Mouse (Mus musculus) heart, embryonic 14.5 days (tissue): Measurements from ENCODE around the gene Mark4. TPM values are rescaled to one million over a fixed set of nuclear protein-coding genes. Genes with fewer than 3 reads are reported as not detected.

Experiments
- ATAC-seq: fragments of 200-750 bp; cut with Nextera tagmentation; 2 replicates; pipeline ENCODE4 v1.8.0; 2017; ENCODE audit warnings: low read depth, moderate TSS enrichment; ENCODE audit not compliant: insufficient number of reproducible peaks, insufficient read depth, low FRiP score
- H3K27ac ChIP-seq, 2 experiments: fragments of 200-500 bp in 1 of 2; fragments of 300-500 bp in 1 of 2; sonication (generic) in 1 of 2; replicated peaks in 1 of 2; 2 replicates each; pipeline ENCODE4 v1.5.1; 2012 to 2014; ENCODE audit warnings: low read depth in 2 of 2, low read length in 2 of 2, control low read depth in 1 of 2, mild to moderate bottlenecking in 1 of 2, mixed read lengths in 1 of 2; ENCODE audit not compliant: control insufficient read depth in 1 of 2, insufficient read depth in 1 of 2
- H3K27me3 ChIP-seq: fragments of 300-500 bp; sonication (generic); 2 replicates; pipeline ENCODE4 v1.6.1; 2014; ENCODE audit warnings: mild to moderate bottlenecking, low read length, control low read depth; ENCODE audit not compliant: control insufficient read depth, insufficient read depth
- H3K36me3 ChIP-seq: fragments of 300-500 bp; sonication (generic); 2 replicates; pipeline ENCODE4 v1.6.1; 2014; ENCODE audit warnings: mild to moderate bottlenecking, control low read depth, low read length, mixed read lengths; ENCODE audit not compliant: control insufficient read depth, insufficient read depth
- H3K4me1 ChIP-seq, 2 experiments: fragments of 200-500 bp in 1 of 2; fragments of 300-500 bp in 1 of 2; sonication (generic) in 1 of 2; 2 replicates each; pipeline ENCODE4 v1.6.1; 2012 to 2014; ENCODE audit warnings: low read length in 2 of 2, control low read depth in 1 of 2, mixed read lengths in 1 of 2; ENCODE audit not compliant: control insufficient read depth in 2 of 2, insufficient read depth in 2 of 2
- H3K4me2 ChIP-seq: fragments of 300-500 bp; sonication (generic); 2 replicates; pipeline ENCODE4 v1.6.1; 2014; ENCODE audit warnings: mild to moderate bottlenecking, low read length
- H3K4me3 ChIP-seq, 2 experiments: fragments of 200-500 bp in 1 of 2; fragments of 300-500 bp in 1 of 2; sonication (generic) in 1 of 2; 2 replicates each; pipeline ENCODE4 v1.5.1; 2012 to 2014; ENCODE audit warnings: low read length in 2 of 2, mild to moderate bottlenecking in 2 of 2, control low read depth in 1 of 2, low read depth in 1 of 2, moderate library complexity in 1 of 2; ENCODE audit not compliant: control insufficient read depth in 1 of 2, insufficient read depth in 1 of 2
- H3K9ac ChIP-seq: fragments of 300-500 bp; sonication (generic); 2 replicates; pipeline ENCODE4 v1.6.1; 2014; ENCODE audit warnings: mild to moderate bottlenecking, low read length
- H3K9me3 ChIP-seq: fragments of 300-500 bp; sonication (generic); 2 replicates; pipeline ENCODE4 v1.6.1; 2016; ENCODE audit warnings: low read length, control low read depth; ENCODE audit not compliant: control insufficient read depth
- WGBS: fragments of 180-500 bp; shearing (Covaris S2); extraction: QIAGEN DNeasy Blood & Tissue Kit; methylation state at CpG from one replicate; pipeline ENCODE4 v1.1.7; 2014; 5-methylcytosine and 5-hydroxymethylcytosine counted together
- polyA plus RNA-seq: library from polyadenylated mRNA; unstranded; fragments of >200 nt; fragmentation: Nextera tagmentation; extraction: Ambion mirVana; gene quantifications from 2 replicates; pipeline ENCODE4 v1.2.1, GENCODE M21; 2014

The Mark4 gene
- polyA plus RNA-seq, 1 experiment from 2014 or later, result 10.5 TPM

DNA sequence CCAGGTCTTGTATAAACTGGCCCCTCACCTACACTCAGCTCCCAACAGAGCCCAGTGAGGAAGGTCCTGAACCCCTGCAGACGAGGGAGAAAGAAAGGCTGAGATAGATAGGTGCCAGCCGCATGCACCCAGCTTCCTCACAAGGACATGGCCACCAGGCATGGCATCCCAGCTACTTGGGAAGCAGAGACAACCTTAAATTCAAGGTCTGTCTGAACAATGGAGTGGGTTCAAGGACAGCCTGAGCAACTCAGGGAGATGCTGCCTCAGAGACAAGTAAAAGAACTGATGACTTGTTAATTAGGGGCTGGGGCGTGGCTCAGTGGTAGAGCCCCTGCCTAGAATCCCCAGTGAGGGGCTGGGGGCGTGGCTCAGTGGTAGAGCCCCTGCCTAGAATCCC lies 3.4 kb downstream of the Mark4 start:
- ATAC-seq, result no peak

DNA sequence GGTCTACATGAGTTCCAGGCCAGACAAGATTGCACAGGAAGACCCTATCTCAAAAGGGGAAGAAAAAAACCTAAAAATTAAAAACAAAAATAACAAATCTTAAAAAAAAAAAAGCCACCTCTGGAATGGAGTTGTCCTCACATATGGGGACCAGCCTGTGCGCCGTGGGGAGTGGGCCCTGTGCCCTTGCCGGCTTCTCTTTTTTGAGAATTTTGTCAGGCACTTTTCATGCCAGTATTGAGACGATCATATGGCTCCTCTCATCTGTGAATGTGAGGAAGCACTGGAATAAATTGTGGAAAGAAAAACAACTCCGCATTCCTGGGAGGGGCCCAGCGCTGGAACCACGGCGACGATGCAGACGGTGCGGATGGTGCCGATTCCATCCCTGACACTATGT lies 9.5 kb downstream of the Mark4 start:
- no peaks in the 10 kb centered on the region for H3K9me3 ChIP-seq
- no peak overlapping the region for H3K4me2 ChIP-seq
- H3K27ac ChIP-seq, result no peak overlapping the region
- ATAC-seq, result no peak
- H3K36me3 ChIP-seq, result peaks cover 75% of the 10 kb centered on the region
- H3K4me3 ChIP-seq, result no peak overlapping the region
- WGBS, result 78% methylated on average over 12 of the region's 12 CpGs
- no peak overlapping the region for H3K9ac ChIP-seq
- no peaks in the 10 kb centered on the region for H3K27me3 ChIP-seq
- H3K4me1 ChIP-seq, result no peaks in the 10 kb centered on the region

More for the DNA sequence above, 3.4 kb downstream of the Mark4 start:
- no peak overlapping the region for H3K27ac ChIP-seq
- H3K4me3 ChIP-seq, result no peak overlapping the region
- no peaks in the 10 kb centered on the region for H3K9me3 ChIP-seq
- H3K4me2 ChIP-seq, result no peak overlapping the region
- H3K9ac ChIP-seq, result no peak overlapping the region
- peaks cover 9 to 25% of the 10 kb centered on the region in 2 experiments for H3K4me1 ChIP-seq
- no peaks in the 10 kb centered on the region for H3K27me3 ChIP-seq
- peaks cover 26% of the 10 kb centered on the region for H3K36me3 ChIP-seq
- WGBS, result 91% methylated on average over 4 of the region's 4 CpGs

DNA sequence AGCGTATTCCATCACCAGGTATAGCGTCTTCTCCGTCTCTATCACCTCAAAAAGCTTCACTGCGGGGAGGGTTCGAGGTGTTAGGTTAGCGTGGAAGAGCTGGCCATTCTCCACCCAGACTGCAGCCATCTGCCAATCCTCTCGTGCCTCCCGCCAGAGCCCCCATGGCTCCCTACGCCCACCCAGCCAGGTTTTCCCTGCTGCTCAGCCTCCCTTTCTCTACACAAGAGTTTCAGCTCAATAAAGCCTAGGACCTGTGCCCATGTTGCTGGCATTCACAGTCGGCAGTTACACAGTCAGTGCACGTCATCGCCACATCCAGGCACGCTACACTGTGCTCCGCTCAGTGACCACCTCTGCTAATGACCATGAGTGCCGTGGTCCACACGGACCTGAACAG lies 10.9 kb downstream of the Mark4 start:
- Histone ChIP-seq H3K27me3 (no peaks in the 10 kb centered on the region), H3K36me3 (peaks cover 85% of the 10 kb centered on the region), H3K4me2 (no peak overlapping the region), H3K27ac (no peak overlapping the region), H3K9me3 (no peaks in the 10 kb centered on the region), H3K4me1 (no peaks in the 10 kb centered on the region), H3K4me3 (no peak overlapping the region), H3K9ac (no peak overlapping the region)
- WGBS, result 91% methylated on average over 16 of the region's 16 CpGs
- no peak for ATAC-seq

DNA sequence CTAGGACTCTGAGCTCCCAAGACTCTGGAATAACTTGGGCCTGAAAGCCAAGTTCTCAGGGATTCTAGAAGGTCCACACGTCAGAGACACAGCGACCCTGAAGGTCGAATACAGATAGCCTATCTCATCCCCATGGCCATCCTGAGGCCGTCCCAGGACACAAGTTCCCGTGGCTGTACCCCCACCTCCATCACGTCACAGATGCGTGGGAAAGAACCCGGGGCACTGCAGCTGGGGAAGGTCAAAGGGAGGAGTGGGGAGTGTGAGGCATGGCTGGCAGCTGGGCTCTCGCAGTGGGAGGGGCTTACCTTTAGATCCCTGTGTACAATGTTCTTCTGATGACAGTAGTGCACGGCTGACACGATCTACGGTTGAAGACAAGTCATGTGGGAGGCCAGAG lies 13.8 kb downstream of the Mark4 start:
- Histone ChIP-seq H3K4me2 (no peak overlapping the region), H3K4me1 (no peaks in the 10 kb centered on the region), H3K9ac (no peak overlapping the region), H3K9me3 (no peaks in the 10 kb centered on the region), H3K36me3 (peaks cover 91% of the 10 kb centered on the region), H3K4me3 (no peak overlapping the region), H3K27me3 (no peaks in the 10 kb centered on the region), H3K27ac (no peak overlapping the region)
- ATAC-seq, result no peak
- WGBS, result 78% methylated on average over 12 of the region's 12 CpGs

DNA sequence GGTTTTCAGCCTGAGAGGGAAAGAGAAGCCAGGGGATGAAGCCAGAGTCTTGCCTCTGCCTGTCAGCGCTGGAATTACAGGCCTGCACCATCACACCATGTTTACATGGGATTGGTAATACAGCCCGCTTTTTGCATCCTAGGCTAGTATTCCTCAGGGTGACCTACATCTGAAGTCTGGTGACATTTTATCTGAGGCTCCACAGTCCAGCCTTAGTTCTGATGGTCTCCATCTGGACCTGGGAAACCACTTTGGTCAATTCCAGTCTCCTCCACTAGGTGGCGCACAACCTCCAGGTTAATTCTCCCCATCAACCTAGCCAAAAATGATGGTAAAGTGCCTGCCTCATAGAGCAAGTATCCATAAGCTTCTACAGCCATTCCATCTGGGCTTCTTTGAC lies 15.3 kb downstream of the Mark4 start:
- H3K4me3 ChIP-seq, result no peak overlapping the region
- H3K36me3 ChIP-seq, result peaks cover 84% of the 10 kb centered on the region
- H3K4me2 ChIP-seq, result no peak overlapping the region
- H3K4me1 ChIP-seq, result no peaks in the 10 kb centered on the region
- no peak overlapping the region for H3K9ac ChIP-seq
- 37% methylated on average over 3 of the region's 3 CpGs for WGBS
- no peak; the same call in 1 of the 2 replicates for ATAC-seq
- H3K27me3 ChIP-seq, result no peaks in the 10 kb centered on the region
- H3K27ac ChIP-seq, result no peak overlapping the region
- no peaks in the 10 kb centered on the region for H3K9me3 ChIP-seq

DNA sequence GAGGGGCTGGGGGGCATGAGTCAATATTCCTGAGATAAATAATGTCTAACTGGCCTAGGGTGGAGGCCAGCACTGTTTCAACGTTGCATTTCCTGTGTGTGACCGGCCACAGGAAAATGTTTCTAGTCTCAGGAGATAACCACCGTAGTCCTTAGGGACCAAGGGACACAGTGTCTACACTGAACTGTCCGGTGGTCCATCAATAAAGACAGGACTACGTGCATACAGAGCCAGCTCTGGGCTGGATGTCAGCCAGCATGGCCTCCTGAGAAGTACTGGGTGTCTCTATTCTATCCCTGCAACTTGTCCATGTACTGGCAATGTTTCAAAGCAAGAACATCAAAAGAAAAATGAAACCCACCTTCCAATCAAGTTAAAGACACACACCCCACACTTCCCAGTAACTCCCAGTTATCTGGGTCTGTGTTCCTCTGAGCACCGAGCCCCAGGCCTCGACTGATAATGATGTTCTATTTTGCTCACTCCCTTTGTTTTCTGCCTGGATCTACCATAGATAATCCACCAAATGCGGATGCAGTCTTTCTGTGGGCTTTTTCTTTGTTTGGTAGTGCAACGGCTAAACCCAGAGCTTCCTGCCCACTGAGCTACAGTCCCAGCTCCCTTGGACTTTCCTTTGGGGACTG lies 17.1 kb downstream of the Mark4 start:
- Histone ChIP-seq H3K9me3 (no peaks in the 10 kb centered on the region), H3K9ac (no peak overlapping the region), H3K27me3 (no peaks in the 10 kb centered on the region), H3K36me3 (peaks cover 85% of the 10 kb centered on the region), H3K27ac (peak overlapping the region; percentile 20 to 42; a peak in 2 of 4 replicates), H3K4me3 (no peak overlapping the region), H3K4me2 (no peak overlapping the region), H3K4me1 (no peaks in the 10 kb centered on the region)
- 0 out of 2 replicates have a peak, but pooled peaks have one; percentile 23 for ATAC-seq
- 60% methylated on average over 9 of the region's 9 CpGs for WGBS

DNA sequence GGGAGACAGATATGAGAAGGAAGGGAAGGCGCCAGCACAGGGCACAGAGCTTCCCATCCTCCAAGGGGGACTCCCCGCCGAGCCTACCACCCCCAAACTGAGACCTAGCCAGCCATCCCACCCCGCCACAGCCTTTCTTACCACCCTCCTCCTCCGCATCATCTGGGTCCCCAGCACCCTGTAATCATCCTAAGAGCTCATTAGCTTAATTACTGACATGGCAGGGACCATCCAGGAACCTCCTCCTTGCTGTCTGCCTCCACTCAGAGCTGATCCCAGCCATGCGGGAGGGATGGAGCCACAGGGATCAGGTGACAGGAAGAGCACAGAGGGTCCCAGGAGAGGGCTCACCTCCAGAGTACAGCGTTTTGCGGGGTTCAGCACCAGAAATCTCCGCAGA lies 21.6 kb downstream of the Mark4 start:
- Histone ChIP-seq H3K4me2 (no peak overlapping the region), H3K36me3 (peaks cover 93% of the 10 kb centered on the region), H3K4me3 (no peak overlapping the region), H3K9me3 (no peaks in the 10 kb centered on the region), H3K27me3 (no peaks in the 10 kb centered on the region), H3K4me1 (no peaks in the 10 kb centered on the region), H3K27ac (no peak overlapping the region), H3K9ac (no peak overlapping the region)
- 86% methylated on average over 9 of the region's 9 CpGs for WGBS
- ATAC-seq, result no peak

DNA sequence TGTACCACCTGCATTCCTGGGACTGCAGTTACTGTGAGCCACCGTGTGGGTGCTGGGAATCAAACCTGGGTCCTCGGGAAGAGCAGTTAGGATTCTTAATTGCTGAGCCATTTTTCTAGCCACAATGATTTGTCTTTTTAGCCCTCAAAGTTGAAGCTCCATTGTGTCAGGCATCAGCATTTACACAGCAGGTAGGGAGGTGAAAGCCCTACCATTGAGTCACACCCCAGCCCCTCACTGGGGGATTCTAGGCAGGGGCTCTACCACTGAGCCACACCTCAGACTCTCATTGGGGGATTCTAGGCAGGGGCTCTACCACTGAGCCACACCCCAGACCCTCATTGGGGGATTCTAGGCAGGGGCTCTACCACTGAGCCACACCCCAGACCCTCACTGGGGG lies 22.3 kb downstream of the Mark4 start:
- no peak overlapping the region for H3K4me2 ChIP-seq
- no peak for ATAC-seq
- no peak overlapping the region for H3K4me3 ChIP-seq
- no peaks in the 10 kb centered on the region for H3K9me3 ChIP-seq
- H3K4me1 ChIP-seq, result no peaks in the 10 kb centered on the region
- H3K27me3 ChIP-seq, result no peaks in the 10 kb centered on the region
- no peak overlapping the region for H3K27ac ChIP-seq
- WGBS, result 96% methylated on average over 2 of the region's 2 CpGs
- peaks cover 93% of the 10 kb centered on the region for H3K36me3 ChIP-seq
- H3K9ac ChIP-seq, result no peak overlapping the region
